Mouse (Mus musculus): ENCODE results near the gene Smyd3. TPM values are rescaled to one million over a fixed set of nuclear protein-coding genes. Genes with fewer than 3 reads are reported as not detected.

Gene Smyd3
- polyA plus RNA-seq, 1 experiment from 2014 or later, result 11.3 TPM

DNA sequence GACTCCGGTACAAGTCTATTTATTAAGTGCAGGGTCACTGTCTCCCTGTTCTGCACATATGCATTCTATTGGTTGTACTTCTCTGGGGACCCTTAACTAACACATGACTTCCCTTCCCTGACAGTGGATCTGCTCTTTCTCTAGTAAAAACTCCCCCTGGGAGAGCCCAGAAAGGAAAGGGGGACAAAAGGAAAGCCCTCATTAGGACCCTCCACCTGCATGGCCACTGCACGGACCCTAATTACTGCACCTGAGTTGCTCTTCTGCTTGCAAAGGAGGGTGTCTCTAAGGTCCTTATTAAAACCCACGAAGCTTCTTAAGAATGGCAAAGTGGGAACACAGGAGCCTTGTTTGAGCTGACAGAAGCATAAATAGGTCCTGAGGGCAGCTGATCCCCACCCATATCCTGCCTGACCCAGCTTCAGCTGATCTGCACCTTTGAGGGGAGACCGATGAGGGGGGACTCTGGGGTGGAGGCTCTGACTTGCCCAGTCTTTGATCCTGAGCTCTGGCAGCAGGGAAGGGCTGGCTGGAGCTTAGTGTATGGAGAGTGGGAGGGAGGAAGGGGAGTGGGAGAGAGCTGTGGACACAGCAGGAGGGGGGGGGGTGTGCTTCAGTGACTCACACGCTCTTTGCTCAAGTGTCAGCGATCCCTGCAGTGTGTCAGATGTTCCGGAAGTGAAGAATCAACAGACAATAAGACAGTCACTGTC is 575.4 kb downstream of the Smyd3 start:
- no peak for ATAC-seq
- no peak for TF ChIP-seq CTCF (IDR thresholded peaks at IDR 0.05; ENCODE audit: low read depth)
- no peak overlapping the region for H3K4me2 ChIP-seq (replicated peaks; ENCODE audit: low read depth)
- no peak overlapping the region for H3K9ac ChIP-seq (ENCODE audit: low read depth, low read length)
- no peak overlapping the region for H3K27ac ChIP-seq (ENCODE audit: low read depth, low read length)
- H3K36me3 ChIP-seq (ENCODE audit: control insufficient read depth, insufficient read depth), result no peaks in the 10 kb centered on the region
- H3K4me1 ChIP-seq (replicated peaks; ENCODE audit: control insufficient read depth, insufficient read depth, low read length), result no peaks in the 10 kb centered on the region
- no peaks in the 10 kb centered on the region for H3K27me3 ChIP-seq (replicated peaks; ENCODE audit: control insufficient read depth, insufficient read depth, low read length)
- 38% methylated on average over 7 of the region's 7 CpGs for WGBS
- H3K9me3 ChIP-seq (ENCODE audit: control insufficient read depth), result no peaks in the 10 kb centered on the region
- no peak overlapping the region for H3K4me3 ChIP-seq (ENCODE audit: low read depth, low read length)

DNA sequence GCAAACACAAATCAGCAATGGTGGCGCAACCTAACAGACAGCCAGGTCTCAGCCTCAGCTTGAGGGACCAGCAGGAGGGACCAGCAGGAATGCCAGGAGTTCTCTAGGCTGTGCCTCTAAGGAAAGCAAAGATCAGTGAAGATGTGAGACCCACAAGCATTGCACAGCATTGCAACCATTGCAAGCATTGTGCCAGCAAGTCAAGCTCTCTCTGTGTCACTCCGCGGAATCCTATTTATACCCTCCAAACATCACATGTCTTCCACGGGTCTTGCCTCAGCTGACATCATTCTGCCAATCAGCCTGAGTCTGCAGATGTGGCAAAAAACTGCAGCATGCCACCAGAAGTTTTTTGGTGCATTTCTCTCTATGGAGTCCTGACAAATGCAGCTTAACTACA is 577.5 kb downstream of the Smyd3 start:
- no peak for TF ChIP-seq CTCF (IDR thresholded peaks at IDR 0.05; ENCODE audit: low read depth)
- Histone ChIP-seq H3K9ac (ENCODE audit: low read depth, low read length) (no peak overlapping the region), H3K36me3 (ENCODE audit: control insufficient read depth, insufficient read depth) (no peaks in the 10 kb centered on the region), H3K4me1 (replicated peaks; ENCODE audit: control insufficient read depth, insufficient read depth, low read length) (no peaks in the 10 kb centered on the region), H3K27me3 (replicated peaks; ENCODE audit: control insufficient read depth, insufficient read depth, low read length) (no peaks in the 10 kb centered on the region), H3K9me3 (ENCODE audit: control insufficient read depth) (no peaks in the 10 kb centered on the region), H3K27ac (ENCODE audit: low read depth, low read length) (no peak overlapping the region), H3K4me2 (replicated peaks; ENCODE audit: low read depth) (no peak overlapping the region), H3K4me3 (ENCODE audit: low read depth, low read length) (no peak overlapping the region)
- ATAC-seq, result no peak
- 85% methylated on average over 4 of the region's 4 CpGs for WGBS

GRCm38 (mm10) chr1:178936976-178937375 is 580.9 kb downstream of the Smyd3 start:
- ATAC-seq, result no peak
- 77% methylated on average over 2 of the region's 2 CpGs for whole genome bisulfite sequencing
- H3K4me1 ChIP-seq (replicated peaks; ENCODE audit: control insufficient read depth, insufficient read depth, low read length), result no peaks in the 10 kb centered on the region
- H3K9ac ChIP-seq (ENCODE audit: low read depth, low read length), result no peak overlapping the region
- TF ChIP-seq CTCF (IDR thresholded peaks at IDR 0.05; ENCODE audit: low read depth), result no peak
- H3K4me2 ChIP-seq (replicated peaks; ENCODE audit: low read depth), result no peak overlapping the region
- H3K36me3 ChIP-seq (ENCODE audit: control insufficient read depth, insufficient read depth), result no peaks in the 10 kb centered on the region
- no peak overlapping the region for H3K4me3 ChIP-seq (ENCODE audit: low read depth, low read length)
- no peaks in the 10 kb centered on the region for H3K27me3 ChIP-seq (replicated peaks; ENCODE audit: control insufficient read depth, insufficient read depth, low read length)
- no peak overlapping the region for H3K27ac ChIP-seq (ENCODE audit: low read depth, low read length)
- no peaks in the 10 kb centered on the region for H3K9me3 ChIP-seq (ENCODE audit: control insufficient read depth)

- no peaks in the 10 kb centered on the region for H3K9me3 ChIP-seq (ENCODE audit: control insufficient read depth)
- 59% methylated on average over 4 of the region's 4 CpGs for WGBS
- H3K9ac ChIP-seq (ENCODE audit: low read depth, low read length), result no peak overlapping the region
- no peak overlapping the region for H3K4me2 ChIP-seq (replicated peaks; ENCODE audit: low read depth)
- ATAC-seq, result no peak
- H3K4me3 ChIP-seq (ENCODE audit: low read depth, low read length), result no peak overlapping the region
- TF ChIP-seq CTCF (IDR thresholded peaks at IDR 0.05; ENCODE audit: low read depth), result no peak
- H3K36me3 ChIP-seq (ENCODE audit: control insufficient read depth, insufficient read depth), result no peaks in the 10 kb centered on the region
- no peaks in the 10 kb centered on the region for H3K4me1 ChIP-seq (replicated peaks; ENCODE audit: control insufficient read depth, insufficient read depth, low read length)
- H3K27ac ChIP-seq (ENCODE audit: low read depth, low read length), result no peak overlapping the region
- H3K27me3 ChIP-seq (replicated peaks; ENCODE audit: control insufficient read depth, insufficient read depth, low read length), result no peaks in the 10 kb centered on the region
These were observed 581.4 kb downstream of the Smyd3 start for GRCm38 (mm10) chr1:178936457-178936856.

DNA sequence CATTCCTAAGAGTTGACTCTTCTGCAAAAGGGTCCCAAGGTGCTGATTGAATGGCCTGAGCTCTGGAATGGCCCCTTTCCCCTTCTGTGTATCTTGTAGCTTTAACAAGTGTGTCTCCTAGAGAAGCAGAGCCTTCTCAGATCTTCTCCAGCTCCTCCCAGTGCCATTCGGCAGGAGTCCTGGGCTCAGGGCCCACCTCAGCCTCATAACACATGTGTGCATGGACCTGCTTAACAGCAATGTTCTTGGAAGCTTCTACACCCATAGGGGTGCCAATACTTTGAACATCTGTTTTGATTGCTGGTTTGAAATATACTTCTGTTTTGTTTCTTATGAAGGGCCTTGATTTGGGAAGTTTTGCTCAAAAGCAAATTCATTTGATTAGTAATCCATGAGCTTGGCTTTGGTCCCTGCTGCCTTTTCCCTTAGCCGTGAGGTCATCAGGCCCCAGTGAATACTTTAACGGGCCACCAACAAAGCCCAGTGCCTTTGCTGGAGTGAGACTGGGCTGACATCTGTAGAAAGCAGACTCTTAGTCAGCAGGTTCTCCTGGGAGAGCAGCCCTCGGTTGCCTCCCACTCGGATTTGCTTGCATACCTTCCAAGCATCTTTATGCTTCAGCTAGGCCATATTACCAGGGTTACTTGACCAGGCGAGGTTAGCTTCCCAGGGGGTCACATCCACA is 583.7 kb downstream of the Smyd3 start:
- no peak overlapping the region for H3K27ac ChIP-seq (ENCODE audit: low read depth, low read length)
- no peaks in the 10 kb centered on the region for H3K27me3 ChIP-seq (replicated peaks; ENCODE audit: control insufficient read depth, insufficient read depth, low read length)
- 86% methylated on average over 6 of the region's 6 CpGs for WGBS
- no peaks in the 10 kb centered on the region for H3K9me3 ChIP-seq (ENCODE audit: control insufficient read depth)
- no peaks in the 10 kb centered on the region for H3K4me1 ChIP-seq (replicated peaks; ENCODE audit: control insufficient read depth, insufficient read depth, low read length)
- ATAC-seq, result no peak
- no peak overlapping the region for H3K4me3 ChIP-seq (ENCODE audit: low read depth, low read length)
- no peak for TF ChIP-seq CTCF (IDR thresholded peaks at IDR 0.05; ENCODE audit: low read depth)
- H3K36me3 ChIP-seq (ENCODE audit: control insufficient read depth, insufficient read depth), result no peaks in the 10 kb centered on the region
- no peak overlapping the region for H3K9ac ChIP-seq (ENCODE audit: low read depth, low read length)
- H3K4me2 ChIP-seq (replicated peaks; ENCODE audit: low read depth), result no peak overlapping the region

DNA sequence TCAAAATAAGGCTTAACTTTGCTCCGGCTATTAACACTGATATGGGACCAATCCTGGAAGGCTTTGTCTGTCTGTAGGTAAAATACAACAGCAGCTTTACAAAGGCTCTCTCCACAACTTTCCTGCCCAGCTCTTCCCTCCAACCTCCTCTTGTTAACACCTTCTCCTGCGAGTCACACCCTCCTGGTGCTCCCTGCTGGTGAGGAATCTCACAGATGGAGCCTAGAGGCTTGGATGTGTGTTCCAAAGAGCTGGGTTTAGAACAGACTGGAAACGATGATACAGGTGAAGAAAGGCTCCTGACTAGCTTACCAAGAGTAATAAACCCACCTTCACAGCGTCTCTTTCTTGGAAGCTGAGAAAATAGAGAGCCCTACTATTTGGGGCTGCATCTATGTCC is 588.3 kb downstream of the Smyd3 start:
- no peak for ATAC-seq
- Histone ChIP-seq H3K27me3 (replicated peaks; ENCODE audit: control insufficient read depth, insufficient read depth, low read length) (no peaks in the 10 kb centered on the region), H3K27ac (ENCODE audit: low read depth, low read length) (no peak overlapping the region), H3K9me3 (ENCODE audit: control insufficient read depth) (no peaks in the 10 kb centered on the region), H3K36me3 (ENCODE audit: control insufficient read depth, insufficient read depth) (no peaks in the 10 kb centered on the region), H3K4me1 (replicated peaks; ENCODE audit: control insufficient read depth, insufficient read depth, low read length) (no peaks in the 10 kb centered on the region), H3K4me2 (replicated peaks; ENCODE audit: low read depth) (no peak overlapping the region), H3K4me3 (ENCODE audit: low read depth, low read length) (no peak overlapping the region), H3K9ac (ENCODE audit: low read depth, low read length) (no peak overlapping the region)
- WGBS, result 66% methylated on average over 4 of the region's 4 CpGs
- no peak for TF ChIP-seq CTCF (IDR thresholded peaks at IDR 0.05; ENCODE audit: low read depth)

Measured in intestine, postnatal 0 days (tissue).